Mouse (Mus musculus): Measurements from ENCODE around the gene Krt26. TPM values are rescaled to one million over a fixed set of nuclear protein-coding genes. Genes with fewer than 3 reads are reported as not detected.
A peak's percentile ranks its signal among the peaks of the same experiment; 100 is the strongest.

Gene Krt26
- polyA plus RNA-seq (2015; fragmentation: Nextera tagmentation; extraction: Ambion mirVana), result not detected in 2 replicates

DNA sequence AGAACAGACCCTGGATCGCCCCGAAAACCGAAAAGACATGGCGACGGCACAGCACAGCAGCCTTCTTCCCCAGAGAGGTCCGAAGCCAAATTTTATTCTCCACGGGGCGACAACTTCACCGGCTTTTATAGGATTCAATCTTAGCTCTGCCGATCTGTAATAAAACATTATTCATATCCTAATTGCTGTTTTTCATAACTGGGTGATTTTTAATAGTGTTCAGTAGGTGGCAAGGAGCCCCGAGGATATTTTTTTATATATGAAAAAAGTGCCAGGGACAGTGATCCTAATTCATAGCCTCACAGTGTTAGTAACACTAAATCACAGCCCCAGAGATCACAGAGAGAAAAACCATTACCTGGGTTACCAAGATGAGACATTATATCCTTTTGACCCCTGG lies at the start of gene Krt26:
TSS of gene Krt26 (minus strand) at position 101 of the 400 bp plus-strand sequence.
- Histone ChIP-seq H3K4me1 (replicated peaks; ENCODE audit: insufficient read depth, low read length) (no peaks in the 10 kb centered on the region), H3K9ac (ENCODE audit: low read depth, low read length) (no peak within 1 kb of the TSS), H3K4me3 (replicated peaks; ENCODE audit: low read depth, low read length) (no peak within 1 kb of the TSS), H3K27me3 (ENCODE audit: insufficient read depth, low read length) (no peaks in the 10 kb centered on the region), H3K36me3 (ENCODE audit: insufficient read depth, low read length) (no peaks in the 10 kb centered on the region), H3K27ac (no peak within 1 kb of the TSS), H3K9me3 (replicated peaks; ENCODE audit: low read length) (no peaks in the 10 kb centered on the region), H3K4me2 (ENCODE audit: low read length) (no peak within 1 kb of the TSS)
- no peak for DNase-seq (ENCODE audit: low spot score)
- ATAC-seq (replicated peaks; ENCODE audit: low FRiP score, low read depth), result no peak
- WGBS, result 93% methylated on average over 11 of the region's 11 CpGs
- TF ChIP-seq CTCF (IDR thresholded peaks at IDR 0.05; ENCODE audit: low read depth), result no peak

DNA sequence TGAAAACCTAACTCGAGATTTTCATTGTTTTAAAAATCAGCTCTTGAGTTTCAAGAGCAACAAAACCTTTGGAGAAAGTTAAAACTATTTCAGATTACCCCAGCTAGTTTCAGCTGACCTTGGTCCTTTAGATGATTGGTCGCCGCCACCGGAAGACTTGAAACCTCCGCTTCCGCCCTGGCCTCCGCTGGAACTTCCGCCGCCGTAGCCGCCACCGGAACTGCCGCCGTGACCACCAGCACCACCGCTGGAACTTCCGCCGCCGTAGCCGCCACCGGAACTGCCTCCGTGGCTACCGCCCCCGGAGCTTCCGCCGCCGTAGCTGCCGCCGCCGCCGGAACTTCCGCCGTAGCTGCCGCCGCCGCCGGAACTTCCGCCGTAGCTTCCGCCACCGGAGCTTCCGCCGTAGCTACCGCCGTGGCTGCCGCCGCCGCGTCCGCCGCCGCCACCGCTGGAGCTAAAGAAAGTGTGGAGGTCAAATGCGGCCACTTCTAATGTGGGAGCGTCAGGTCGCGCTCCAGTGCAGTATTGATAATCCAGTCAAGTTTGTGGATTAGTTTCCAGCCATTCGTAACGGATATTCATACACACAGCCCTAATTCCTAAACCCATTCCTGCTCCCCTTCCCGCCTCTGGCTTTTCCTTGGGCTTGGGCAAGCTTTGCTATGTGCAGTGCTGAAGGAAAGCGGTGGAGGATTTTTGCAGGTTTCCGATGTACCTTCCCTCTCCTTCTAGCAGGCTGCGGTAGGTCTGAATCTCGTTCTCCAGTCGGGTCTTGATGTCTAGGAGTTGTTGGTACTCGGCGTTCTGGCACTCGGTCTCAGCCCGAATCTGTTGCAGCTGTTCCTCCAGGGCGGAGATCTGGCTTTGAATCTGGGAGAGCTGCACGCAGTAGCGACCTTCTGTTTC lies 48.3 kb upstream of the Krt26 start:
- H3K4me2 ChIP-seq (ENCODE audit: low read length), result peak overlapping the region; percentile 69
- ATAC-seq (replicated peaks; ENCODE audit: low FRiP score, low read depth), result peak; percentile 81
- 1% methylated on average over 71 of the region's 71 CpGs for WGBS
- no peaks in the 10 kb centered on the region for H3K9me3 ChIP-seq (replicated peaks; ENCODE audit: low read length)
- peak overlapping the region; percentile 97 for H3K27ac ChIP-seq
- no peak for TF ChIP-seq CTCF (IDR thresholded peaks at IDR 0.05; ENCODE audit: low read depth)
- peak overlapping the region; percentile 46 for H3K4me3 ChIP-seq (replicated peaks; ENCODE audit: low read depth, low read length)
- H3K27me3 ChIP-seq (ENCODE audit: insufficient read depth, low read length), result no peaks in the 10 kb centered on the region
- no peaks in the 10 kb centered on the region for H3K36me3 ChIP-seq (ENCODE audit: insufficient read depth, low read length)
- no peaks in the 10 kb centered on the region for H3K4me1 ChIP-seq (replicated peaks; ENCODE audit: insufficient read depth, low read length)
- H3K9ac ChIP-seq (ENCODE audit: low read depth, low read length), result peak overlapping the region; percentile 67
- peak; percentile 96 for DNase-seq (ENCODE audit: low spot score)

- H3K27me3 ChIP-seq (ENCODE audit: insufficient read depth, low read length), result no peaks in the 10 kb centered on the region
- DNase-seq (ENCODE audit: low spot score) (peak; percentile 84), ATAC-seq (replicated peaks; ENCODE audit: low FRiP score, low read depth) (no peak)
- peak; percentile 95 for TF ChIP-seq CTCF (IDR thresholded peaks at IDR 0.05; ENCODE audit: low read depth)
- no peak overlapping the region for H3K9ac ChIP-seq (ENCODE audit: low read depth, low read length)
- H3K36me3 ChIP-seq (ENCODE audit: insufficient read depth, low read length), result no peaks in the 10 kb centered on the region
- WGBS, result 16% methylated on average over 5 of the region's 5 CpGs
- H3K9me3 ChIP-seq (replicated peaks; ENCODE audit: low read length), result no peaks in the 10 kb centered on the region
- H3K4me1 ChIP-seq (replicated peaks; ENCODE audit: insufficient read depth, low read length), result no peaks in the 10 kb centered on the region
- no peak overlapping the region for H3K4me2 ChIP-seq (ENCODE audit: low read length)
- no peak overlapping the region for H3K4me3 ChIP-seq (replicated peaks; ENCODE audit: low read depth, low read length)
- H3K27ac ChIP-seq, result no peak overlapping the region
These were observed 41.8 kb upstream of the Krt26 start for GRCm38 (mm10) chr11:99379568-99379967.

DNA sequence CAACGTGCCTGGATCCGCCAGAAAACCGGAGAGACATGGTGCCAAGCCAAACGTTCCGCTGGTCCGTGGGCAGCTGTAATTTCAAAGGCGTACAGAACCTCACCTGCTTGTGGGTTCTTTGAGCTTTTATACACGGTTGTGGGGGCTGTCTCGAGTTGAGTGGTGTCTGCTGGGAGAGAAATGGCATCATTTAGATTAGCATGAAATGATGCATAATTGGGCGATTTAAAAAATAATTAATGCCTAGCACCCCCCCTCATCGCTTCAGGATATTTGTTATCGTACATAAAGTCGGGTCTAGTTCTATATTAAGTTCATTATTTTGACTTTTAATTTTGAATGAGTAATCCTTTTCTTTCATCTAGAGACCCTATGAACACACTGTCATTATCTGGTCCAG lies 37.0 kb upstream of the Krt26 start, which contains the start of gene Krt28:
TSS of gene Krt28 (minus strand) at position 101 of the 400 bp plus-strand sequence.
- Histone ChIP-seq H3K36me3 (ENCODE audit: insufficient read depth, low read length) (no peaks in the 10 kb centered on the region), H3K9ac (ENCODE audit: low read depth, low read length) (no peak within 1 kb of the TSS), H3K4me1 (replicated peaks; ENCODE audit: insufficient read depth, low read length) (no peaks in the 10 kb centered on the region), H3K4me2 (ENCODE audit: low read length) (no peak within 1 kb of the TSS), H3K4me3 (replicated peaks; ENCODE audit: low read depth, low read length) (no peak within 1 kb of the TSS), H3K27ac (no peak within 1 kb of the TSS), H3K9me3 (replicated peaks; ENCODE audit: low read length) (no peaks in the 10 kb centered on the region), H3K27me3 (ENCODE audit: insufficient read depth, low read length) (no peaks in the 10 kb centered on the region)
- no peak for TF ChIP-seq CTCF (IDR thresholded peaks at IDR 0.05; ENCODE audit: low read depth)
- 85% methylated on average over 13 of the region's 13 CpGs for WGBS
- ATAC-seq (replicated peaks; ENCODE audit: low FRiP score, low read depth) (no peak), DNase-seq (ENCODE audit: low spot score) (no peak)

- H3K9me3 ChIP-seq (replicated peaks; ENCODE audit: low read length), result no peaks in the 10 kb centered on the region
- no peaks in the 10 kb centered on the region for H3K36me3 ChIP-seq (ENCODE audit: insufficient read depth, low read length)
- 92% methylated on average over 8 of the region's 8 CpGs for WGBS
- H3K4me1 ChIP-seq (replicated peaks; ENCODE audit: insufficient read depth, low read length), result no peaks in the 10 kb centered on the region
- H3K4me3 ChIP-seq (replicated peaks; ENCODE audit: low read depth, low read length), result no peak overlapping the region
- no peak for DNase-seq (ENCODE audit: low spot score)
- no peak for TF ChIP-seq CTCF (IDR thresholded peaks at IDR 0.05; ENCODE audit: low read depth)
- H3K27me3 ChIP-seq (ENCODE audit: insufficient read depth, low read length), result no peaks in the 10 kb centered on the region
- no peak overlapping the region for H3K4me2 ChIP-seq (ENCODE audit: low read length)
- no peak overlapping the region for H3K9ac ChIP-seq (ENCODE audit: low read depth, low read length)
- ATAC-seq (replicated peaks; ENCODE audit: low FRiP score, low read depth), result no peak
- no peak overlapping the region for H3K27ac ChIP-seq
These were observed 32.2 kb upstream of the Krt26 start for GRCm38 (mm10) chr11:99369853-99370451.

- H3K36me3 ChIP-seq (ENCODE audit: insufficient read depth, low read length), result no peaks in the 10 kb centered on the region
- H3K9ac ChIP-seq (ENCODE audit: low read depth, low read length), result no peak overlapping the region
- TF ChIP-seq CTCF (IDR thresholded peaks at IDR 0.05; ENCODE audit: low read depth), result peak; percentile 71
- H3K27me3 ChIP-seq (ENCODE audit: insufficient read depth, low read length), result no peaks in the 10 kb centered on the region
- 13% methylated on average over 3 of the region's 3 CpGs for WGBS
- no peaks in the 10 kb centered on the region for H3K9me3 ChIP-seq (replicated peaks; ENCODE audit: low read length)
- no peaks in the 10 kb centered on the region for H3K4me1 ChIP-seq (replicated peaks; ENCODE audit: insufficient read depth, low read length)
- H3K4me3 ChIP-seq (replicated peaks; ENCODE audit: low read depth, low read length), result no peak overlapping the region
- no peak overlapping the region for H3K4me2 ChIP-seq (ENCODE audit: low read length)
- ATAC-seq (replicated peaks; ENCODE audit: low FRiP score, low read depth) (no peak), DNase-seq (ENCODE audit: low spot score) (peak; percentile 54)
- no peak overlapping the region for H3K27ac ChIP-seq
These were observed 31.5 kb upstream of the Krt26 start for GRCm38 (mm10) chr11:99369229-99369628.

Measured in kidney, postnatal 0 days (tissue).